Mouse (Mus musculus): ENCODE measurements around the gene Tmem229b.
"Not testable (repeated sequence)": the region's sequence is repeated elsewhere in the genome, so short reads cannot be mapped to it uniquely, and the experiment has no call there.

The Tmem229b gene

GRCm38 (mm10) chr12:79007126-79007753 lies at the start of gene Tmem229b:
Gene Tmem229b (minus strand): TSS chr12:79007627.
- peak; percentile 78 for DNase-seq

DNA sequence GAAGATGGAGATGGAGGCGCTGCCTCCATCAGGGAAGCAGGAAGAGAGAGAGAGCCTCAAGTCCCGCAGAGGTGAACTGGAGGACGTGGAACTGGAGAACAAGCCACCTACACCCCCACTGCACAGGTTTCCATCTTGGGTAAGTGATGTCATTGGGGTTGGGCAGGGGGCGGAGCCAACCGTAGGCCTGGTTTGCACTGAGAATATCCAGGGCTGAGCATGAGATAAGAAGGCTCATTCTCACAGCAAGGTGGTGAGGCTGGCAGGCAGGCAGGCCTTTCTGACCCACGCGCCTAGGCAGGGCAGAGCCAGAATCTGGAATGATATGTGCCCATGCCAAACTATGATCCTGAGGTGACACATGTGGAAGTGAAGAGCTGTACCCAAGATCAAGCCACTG lies 47.8 kb upstream of the Tmem229b start:
- DNase-seq, result no peak

- DNase-seq, result no peak
Observed at GRCm38 (mm10) chr12:79052073-79052472, 44.6 kb upstream of the Tmem229b start.

- DNase-seq, result no peak
Observed at GRCm38 (mm10) chr12:79050545-79051212, 43.3 kb upstream of the Tmem229b start.

DNA sequence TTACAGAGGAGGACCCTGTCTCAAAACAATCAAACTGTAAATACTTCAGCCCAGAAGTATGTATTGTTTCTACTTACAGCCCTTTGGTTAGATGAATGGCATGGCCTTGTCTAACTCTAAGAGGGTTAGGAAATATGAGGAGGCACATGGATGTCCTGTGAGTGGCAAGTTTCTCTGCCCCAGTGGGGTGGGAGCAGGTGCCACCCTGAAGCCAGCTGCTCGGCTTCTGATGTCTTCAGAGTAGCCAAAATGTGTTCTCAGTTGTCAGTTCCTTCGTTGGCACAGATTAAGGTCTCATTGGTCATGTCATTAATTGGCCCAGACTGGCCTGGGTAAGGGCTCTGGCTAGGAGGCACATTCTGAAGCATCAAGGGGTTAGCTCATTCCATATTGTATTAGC lies 42.4 kb upstream of the Tmem229b start:
- DNase-seq, result no peak

- no peak for DNase-seq
Observed at GRCm38 (mm10) chr12:79048898-79049297, 41.5 kb upstream of the Tmem229b start.

DNA sequence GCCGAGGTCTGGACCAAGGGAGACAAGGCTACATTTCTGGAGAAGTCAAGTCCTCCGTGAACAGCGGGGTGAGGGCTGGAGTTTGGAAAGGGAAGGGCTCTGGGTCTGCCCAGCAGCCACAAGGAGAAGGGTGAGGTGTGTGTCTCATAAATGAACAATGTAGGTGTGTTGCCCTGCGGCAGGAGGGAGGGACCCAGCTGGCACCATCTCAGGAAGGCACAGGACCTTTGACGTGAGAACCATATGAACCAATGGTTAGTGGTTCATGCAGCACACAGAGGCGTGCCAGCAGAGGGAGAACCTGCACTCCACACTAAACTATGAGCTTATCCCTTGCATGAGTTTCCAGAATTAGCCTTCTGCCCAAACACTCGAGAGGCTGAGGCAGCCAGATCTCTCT lies 39.8 kb upstream of the Tmem229b start:
- DNase-seq, result no peak

GRCm38 (mm10) chr12:79046171-79046570 lies 38.7 kb upstream of the Tmem229b start:
- no peak for DNase-seq

DNA sequence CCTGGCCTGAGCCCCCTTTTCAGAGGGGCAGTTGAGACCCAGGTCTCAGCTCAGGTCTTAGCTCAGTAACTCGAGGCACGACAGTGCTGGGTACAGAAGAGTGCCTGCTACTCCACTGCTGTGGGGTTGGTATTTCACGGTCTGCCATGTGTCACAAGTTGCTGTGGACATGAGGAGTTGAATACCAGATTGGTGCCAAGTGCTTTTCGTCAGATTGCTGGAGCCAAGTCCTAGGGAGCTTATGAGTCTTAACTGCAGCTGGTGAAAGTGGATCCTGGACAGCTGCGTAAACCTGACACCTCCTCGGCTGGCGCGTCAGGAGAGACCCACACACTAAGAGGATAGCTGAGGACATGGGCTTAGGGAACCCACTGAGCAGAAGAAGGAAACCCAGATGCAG lies 37.2 kb upstream of the Tmem229b start:
- no peak for DNase-seq

DNA sequence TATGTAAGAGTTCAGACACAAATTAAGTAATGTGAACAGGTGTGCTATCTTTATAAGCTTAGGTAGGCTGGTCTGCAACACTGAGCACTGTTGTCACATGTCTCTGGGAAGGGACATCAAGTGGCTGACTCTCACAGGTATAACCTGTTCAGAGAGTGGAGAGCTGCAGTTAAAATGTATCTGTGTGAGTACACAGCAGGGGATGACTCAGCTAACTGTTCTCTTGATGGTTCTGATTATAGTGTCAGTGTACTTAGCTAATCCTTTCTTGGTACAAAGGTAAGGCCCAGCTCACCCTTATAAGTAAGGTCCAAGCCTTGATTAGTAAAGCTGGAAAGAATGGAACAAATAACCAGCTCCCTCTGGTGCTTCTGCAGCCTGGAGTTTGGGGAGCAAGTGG lies 34.0 kb upstream of the Tmem229b start:
- no peak for DNase-seq

DNA sequence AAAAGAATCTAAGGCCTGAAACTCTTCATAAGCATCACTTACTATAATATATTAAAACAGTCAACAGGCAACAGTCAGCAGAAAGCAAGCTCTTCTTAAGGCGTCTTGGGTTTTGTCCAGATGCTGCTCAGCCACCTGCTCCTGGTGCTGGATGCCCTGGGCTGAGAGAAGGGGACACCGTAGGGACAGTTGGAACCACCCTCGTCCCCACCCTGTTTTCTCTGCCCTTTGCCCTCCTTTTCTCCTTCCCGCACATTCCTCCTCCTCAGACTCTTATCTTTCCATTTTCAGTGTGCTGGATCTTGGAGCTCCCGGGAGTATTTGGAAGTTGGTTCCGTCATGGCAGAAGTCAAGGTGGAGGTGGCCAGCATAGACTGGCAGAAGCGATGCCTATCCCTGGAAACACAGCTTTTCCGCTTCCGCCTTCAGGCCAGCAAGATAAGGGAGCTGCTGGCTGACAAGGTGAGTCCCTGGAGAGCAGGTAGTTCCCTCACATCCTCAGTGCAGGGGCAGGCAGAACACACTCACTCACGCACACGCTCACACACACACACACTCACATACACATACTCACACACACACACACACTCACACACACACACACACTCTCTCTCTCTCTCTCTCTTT lies 32.9 kb upstream of the Tmem229b start:
- no peak for DNase-seq

- no peak for DNase-seq
Observed at GRCm38 (mm10) chr12:79039708-79040107, 32.3 kb upstream of the Tmem229b start.

DNA sequence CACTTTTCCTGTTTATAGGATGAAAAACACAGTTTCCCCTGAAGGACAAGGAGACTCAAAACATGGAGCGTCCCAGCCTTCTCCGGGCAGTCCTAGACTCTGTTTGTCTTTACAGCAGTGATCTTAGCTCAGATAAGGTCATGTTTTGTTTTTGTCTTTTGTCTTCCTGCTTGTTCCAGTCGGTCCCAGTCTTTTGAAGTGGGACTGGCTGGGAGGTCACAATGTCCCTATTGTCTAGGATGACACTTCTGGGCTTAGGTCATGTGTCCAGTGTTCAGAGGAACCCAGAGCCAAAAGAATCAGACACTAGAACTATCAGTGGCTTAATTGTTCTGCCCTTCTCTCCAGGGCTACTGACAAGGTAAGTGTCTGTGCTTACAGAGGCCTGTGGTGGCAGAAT lies 27.9 kb upstream of the Tmem229b start:
- no peak for DNase-seq

DNA sequence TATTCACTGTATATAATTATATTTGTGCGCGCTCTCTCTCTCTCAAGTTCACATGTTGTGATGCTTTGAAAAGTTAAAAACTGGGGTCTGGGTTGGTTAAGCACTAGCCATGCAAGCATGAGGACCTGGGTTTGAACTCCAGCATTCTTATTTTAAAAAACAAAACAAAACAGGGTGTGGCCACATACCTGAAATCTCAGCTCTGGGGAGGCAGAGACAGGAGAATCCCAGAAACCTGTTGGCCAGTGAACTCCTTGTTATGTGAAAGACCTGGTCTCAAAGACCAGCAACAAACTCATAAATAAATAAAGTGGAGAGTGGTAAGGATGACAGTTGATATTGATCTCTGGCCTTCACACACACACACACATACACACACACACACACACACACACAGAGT lies 26.9 kb upstream of the Tmem229b start:
- no peak for DNase-seq

GRCm38 (mm10) chr12:79028911-79029861 lies 21.8 kb upstream of the Tmem229b start, which contains the start of gene Plekhh1:
Gene Plekhh1 (plus strand): TSS chr12:79029163.
- peak; percentile 42 for DNase-seq

GRCm38 (mm10) chr12:79027526-79027925 lies 20.1 kb upstream of the Tmem229b start:
- DNase-seq, result not testable (repeated sequence)

DNA sequence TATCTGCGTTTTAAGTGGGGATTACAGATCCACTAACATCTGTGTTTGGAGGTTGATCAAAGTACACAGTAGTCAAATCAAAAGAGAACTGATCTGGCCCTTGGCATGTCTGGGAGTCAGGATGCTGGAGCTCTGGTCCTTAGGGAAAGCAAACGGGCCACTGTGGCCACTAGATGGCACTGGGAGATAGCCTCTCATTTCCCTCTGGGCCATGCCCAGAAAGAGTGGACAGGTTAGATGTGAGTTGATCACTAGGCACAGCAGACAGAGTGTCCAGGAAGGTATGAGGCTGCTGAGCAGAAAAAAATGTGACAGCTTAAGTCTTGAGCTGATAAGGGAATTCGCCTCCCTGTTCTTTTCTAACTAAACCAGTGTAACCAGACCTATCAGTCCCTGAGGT lies 15.5 kb upstream of the Tmem229b start:
- DNase-seq, result peak; percentile 48

DNA sequence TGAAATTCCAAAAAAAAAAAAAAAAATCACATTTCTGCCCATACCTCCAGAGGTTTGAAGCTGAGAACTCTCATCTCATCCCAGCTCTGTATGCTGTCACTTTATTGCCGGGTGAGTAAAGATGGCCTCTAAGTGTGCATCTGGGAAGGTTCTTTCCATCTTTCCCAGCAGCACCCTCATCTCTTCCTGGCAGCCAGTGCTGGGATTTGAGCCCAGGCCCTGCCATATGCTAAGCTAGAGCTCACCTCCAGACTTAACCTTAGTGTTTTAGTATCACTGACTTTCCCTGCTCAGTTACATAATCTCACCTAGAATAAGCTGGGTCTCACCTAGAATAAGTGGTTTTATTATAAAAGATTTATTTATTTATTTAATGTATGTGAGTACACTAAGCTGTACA lies 14.5 kb upstream of the Tmem229b start:
- no peak for DNase-seq

GRCm38 (mm10) chr12:79017994-79018399 lies 10.6 kb upstream of the Tmem229b start:
- no peak for DNase-seq

DNA sequence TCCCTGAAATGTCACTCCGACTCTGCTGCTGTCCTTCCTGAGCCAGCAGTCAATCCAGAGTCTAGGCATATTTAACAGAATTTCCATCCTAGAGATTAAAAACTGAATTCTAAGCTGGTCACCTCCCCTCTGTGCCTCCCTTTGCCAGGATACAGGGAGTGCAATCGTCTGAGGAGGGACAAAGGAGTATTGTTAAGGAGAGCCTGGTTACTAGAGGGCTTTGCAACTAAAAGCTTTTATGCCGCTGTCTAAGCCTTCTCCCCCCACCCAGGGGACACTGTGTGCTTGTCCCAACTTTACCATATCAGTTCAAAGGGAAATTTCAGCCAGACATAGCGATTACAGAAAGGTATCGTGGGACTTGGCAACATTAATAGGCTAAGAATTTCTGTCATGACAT lies 8.7 kb upstream of the Tmem229b start:
- no peak for DNase-seq

DNA sequence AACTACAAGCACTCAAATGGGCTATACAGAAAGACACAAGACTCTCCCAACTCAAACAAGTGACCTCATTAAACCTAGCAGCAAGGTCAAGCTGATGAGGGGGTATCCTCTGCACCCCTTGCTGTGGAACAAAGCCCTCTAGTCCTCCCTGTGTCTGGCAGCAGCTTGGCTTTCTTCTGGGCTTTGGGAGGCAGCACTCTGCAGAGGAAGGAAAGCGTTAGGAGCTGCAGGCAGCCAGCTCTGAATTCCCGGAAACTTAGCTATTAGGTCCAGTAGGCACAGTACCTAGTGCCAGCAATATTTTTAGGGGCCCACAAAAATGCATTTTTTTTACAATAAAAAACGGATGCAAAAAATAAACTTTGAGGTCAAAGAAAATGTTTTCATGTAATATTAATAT lies 3.1 kb upstream of the Tmem229b start:
- DNase-seq, result no peak

DNA sequence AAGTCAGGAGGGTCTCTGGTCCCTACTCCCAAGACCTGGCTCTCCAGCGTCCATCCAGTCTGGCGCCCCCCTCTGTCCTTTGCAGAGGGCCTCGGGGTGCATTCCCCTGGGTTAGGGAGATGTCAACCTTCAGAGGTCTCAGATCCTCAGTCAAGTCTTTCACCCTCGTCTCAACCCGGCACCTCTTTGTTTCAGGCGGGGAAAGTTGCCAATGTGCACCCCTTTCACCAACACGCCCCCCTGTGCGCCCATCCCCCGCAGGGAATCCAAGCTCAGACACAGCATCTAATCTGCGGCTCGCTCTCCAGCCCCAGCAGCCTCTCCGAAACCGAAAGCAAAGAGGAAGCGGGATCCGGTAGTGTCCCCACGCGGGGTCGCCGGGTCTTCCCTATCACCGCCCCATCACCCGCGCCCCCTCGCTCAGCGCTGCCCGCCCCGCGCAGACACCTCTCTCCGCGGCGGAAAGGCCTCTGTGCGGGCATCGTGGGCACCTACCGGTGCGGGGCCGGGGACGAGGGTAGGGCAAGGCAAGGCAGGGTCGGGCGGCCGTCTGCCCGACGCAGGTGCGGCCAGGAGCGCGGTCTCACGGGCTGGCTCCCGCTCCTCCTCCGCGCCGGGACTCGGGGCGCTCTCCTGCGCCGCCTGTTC lies 825 bp downstream of the Tmem229b start:
- peak; percentile 52 for DNase-seq

GRCm38 (mm10) chr12:79006076-79006475 lies 1.4 kb downstream of the Tmem229b start:
- DNase-seq, result no peak

Measured in right cerebral cortex, postnatal 25 days (tissue).